Mouse (Mus musculus) frontal cortex, postnatal 25 days (tissue): ENCODE measurements around the gene Klf12.

Source experiments
- DNase-seq, 2 experiments: peaks; one replicate each; pipeline ENCODE4 v3.0.0; 2022; ENCODE audit warnings: low spot score in 2 of 2

Klf12 gene

DNA sequence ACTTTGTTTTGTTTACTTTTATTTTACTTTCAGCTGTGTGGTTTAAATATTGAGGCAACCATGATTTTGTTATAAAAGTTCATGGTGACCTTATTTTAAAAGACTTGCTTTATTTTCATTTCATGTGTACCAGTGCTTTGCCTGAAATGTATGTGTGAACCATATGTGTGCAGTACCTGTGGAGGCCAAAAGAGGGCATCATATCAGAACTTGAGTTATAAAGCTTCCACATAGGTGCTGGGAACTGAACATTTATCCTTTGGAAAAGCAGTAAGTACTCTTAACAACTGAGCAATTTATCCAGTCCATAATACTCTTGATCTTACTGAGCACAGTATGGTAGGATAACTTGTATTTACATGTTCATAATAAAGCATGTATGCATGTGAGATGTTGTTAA is 239.0 kb downstream of the Klf12 start:
- DNase-seq = no peak

DNA sequence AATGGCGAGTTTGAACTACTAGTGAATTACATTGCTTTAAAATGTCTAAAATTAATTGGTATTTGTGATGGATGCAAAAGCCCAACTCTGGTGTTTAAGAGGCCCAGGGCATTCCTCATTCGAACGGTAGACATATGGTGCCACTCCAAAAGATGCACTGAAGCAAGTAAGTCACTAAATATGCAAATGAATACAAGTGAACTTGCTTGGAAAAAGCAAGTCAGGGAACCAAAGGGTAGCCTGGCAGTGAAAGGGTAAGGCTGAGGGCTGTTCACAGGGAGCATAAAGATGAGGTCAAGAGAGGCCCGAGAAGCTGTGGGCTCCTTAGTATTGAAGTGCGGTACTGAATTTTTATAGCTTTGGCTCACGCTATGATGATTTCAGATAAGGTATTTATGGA is 242.7 kb downstream of the Klf12 start:
- DNase-seq = no peak

DNA sequence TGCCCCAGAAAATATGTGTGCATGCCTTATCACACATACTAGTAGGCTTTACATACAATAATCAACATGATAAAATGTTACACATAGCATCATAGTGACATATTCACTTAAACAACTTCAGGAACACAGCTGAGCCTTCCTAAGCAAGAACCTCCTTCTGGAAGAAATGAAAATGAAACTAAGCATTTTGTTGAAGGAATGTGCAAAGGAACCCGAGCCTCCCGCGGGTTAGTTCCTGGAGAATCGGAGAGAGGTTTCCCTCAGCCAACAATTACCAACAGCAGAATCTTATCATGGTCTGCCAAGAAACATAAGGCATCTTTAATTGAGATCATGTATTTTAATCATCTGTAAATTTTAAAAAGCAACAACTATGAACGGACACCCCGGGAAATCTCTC is 257.8 kb downstream of the Klf12 start:
- no peak for DNase-seq

DNA sequence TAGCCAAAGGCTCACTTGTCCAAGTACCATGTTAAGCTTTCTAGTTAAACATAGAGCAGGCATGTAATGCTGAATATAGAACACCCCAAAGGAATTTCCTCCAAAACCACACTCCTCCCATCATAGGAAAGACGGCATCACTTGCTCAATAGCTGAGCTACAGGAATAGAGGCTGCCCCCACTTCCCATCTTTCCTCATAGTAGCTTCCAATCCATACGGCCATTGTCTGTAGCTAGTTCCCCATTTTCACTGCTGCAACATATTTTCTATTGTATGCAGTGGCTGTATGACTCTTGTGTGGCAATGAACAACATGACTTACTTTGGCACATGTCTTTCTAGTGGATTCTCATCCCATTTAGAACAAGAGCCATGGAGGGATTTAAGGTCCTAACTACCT is 267.3 kb downstream of the Klf12 start:
- DNase-seq = no peak

DNA sequence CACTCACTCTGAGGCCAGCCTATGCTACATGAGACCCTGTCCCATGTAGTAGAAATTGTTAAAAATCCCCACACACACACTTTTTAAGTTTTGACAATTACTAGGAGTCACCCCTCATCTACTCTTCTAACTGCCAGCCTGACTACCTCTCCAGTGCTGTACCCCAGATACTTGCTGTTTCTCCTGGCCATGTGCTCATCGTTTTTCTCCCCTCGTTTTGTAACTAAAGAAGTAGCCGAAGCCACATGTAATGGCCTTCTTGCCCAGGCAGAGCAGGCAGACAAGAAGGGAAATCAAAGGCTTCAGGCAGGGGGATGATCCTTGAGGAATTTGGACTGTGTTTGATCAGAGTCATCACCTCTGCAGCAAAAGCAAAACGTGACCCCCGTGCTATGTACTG is 274.0 kb downstream of the Klf12 start:
- no peak for DNase-seq

DNA sequence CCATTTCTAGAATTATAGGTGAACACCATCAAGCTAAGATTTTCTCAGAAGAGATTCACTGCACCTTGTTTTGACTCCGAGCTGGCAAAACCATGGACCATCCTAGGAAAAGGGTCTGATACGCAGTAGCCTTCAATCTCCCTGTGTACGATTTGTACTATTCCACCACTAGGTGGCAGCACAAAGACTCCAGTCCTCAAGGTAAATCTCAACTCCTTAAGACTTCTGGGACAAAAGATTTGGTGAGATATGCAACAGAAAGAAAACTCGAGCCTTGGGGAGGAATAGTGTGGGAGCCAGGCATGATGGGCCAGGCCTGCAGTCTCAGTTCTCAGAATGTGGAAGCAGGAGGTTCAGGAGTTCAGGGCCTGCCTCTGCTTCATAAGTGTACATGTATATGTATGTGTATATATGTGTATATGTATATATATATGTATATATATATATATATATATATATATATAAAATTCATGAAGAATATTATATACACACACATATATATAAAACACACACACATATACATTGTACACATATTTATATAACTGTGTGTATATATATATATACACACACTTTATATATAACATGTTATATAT is 274.6 kb downstream of the Klf12 start:
- DNase-seq = peak in 1 of 2 experiments; percentile 15

DNA sequence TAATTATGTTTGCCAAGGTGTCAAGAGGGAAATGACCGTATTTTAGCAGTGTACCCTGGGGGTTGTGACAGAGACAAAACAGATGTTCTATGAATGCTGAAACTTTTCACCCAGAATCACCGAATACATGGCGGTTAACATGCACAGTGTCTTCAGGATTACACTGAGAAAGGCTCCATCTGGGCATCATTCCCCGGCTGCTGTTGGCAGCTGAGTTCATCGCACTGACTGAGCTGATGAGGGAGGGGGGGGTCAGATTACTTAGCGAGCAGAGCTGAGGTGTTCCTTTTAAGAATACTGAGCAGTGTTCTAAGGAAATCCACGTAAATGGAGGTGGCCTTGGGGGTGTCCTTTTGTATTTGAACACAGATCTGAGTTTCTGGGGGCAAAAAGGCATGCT is 301.0 kb downstream of the Klf12 start:
- no peak for DNase-seq

DNA sequence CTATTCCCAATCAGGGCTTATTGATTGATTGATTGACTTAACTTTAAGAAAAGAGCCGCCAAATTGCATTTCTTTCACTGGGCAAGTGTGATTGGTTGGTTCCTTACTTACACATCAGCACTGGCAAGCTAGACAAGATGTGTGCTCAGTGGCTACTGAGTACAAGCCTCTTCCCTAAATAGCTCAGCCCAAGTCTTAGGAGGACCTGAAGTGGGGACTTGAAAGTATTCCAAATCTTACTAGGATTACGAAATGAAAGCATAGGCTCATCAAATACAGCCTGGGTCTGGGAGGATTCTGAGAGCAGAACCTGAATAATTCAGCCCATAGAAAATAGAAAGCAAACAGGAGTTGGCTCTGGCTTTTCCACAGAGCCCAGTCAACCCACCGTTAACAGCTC is 303.3 kb downstream of the Klf12 start:
- DNase-seq = no peak

DNA sequence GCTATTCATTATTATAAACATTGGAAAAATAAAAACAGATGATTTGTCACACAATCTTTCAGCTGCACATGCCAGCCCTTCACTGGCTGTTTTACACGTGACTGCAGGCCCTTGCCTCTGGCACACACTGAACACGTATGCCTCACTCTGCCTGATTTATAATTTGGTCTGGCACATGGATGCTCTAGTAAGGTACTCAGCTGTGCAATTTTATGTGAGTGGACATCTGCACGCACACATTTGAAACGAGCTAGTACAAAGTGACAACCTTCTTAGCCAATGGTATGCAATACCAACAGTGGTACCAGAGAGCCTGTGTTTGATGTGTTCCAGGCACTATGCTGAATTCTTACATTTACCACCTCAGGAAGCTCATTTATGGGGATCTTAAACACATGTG is 316.6 kb downstream of the Klf12 start:
- no peak for DNase-seq

DNA sequence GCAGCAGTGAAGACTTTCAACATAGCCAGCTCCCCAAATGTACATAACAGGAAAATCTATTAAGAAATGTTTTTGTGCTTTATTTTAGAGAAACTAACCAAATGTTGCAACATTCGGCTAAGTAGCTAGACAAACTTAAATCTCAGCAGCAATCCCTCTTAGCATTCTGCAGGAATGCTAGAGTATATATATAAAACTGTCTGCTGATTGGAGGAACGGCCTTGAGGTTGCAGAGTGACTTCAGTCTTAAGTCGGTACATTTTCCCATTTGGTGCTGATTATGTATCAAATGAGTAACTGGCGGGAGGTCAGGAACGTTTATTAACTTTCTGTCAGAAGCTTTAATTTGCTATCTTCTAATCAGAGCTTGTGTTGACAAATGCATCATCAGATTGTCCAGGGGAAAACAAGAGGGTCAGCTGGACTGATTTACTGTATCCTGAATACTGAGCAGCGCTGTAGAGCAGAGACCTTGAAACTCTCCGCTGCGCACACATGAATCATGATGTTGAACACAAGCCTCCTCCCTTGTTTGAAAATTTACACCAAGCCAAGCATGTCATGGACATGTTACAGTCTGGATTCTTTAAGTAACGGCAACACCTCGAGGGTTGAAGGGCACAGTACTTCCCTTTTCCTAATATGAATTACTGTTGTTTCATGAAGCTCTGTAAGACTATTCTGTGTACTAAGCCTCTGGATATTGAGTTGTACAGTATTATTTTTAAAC is 323.8 kb downstream of the Klf12 start:
- no peak for DNase-seq

DNA sequence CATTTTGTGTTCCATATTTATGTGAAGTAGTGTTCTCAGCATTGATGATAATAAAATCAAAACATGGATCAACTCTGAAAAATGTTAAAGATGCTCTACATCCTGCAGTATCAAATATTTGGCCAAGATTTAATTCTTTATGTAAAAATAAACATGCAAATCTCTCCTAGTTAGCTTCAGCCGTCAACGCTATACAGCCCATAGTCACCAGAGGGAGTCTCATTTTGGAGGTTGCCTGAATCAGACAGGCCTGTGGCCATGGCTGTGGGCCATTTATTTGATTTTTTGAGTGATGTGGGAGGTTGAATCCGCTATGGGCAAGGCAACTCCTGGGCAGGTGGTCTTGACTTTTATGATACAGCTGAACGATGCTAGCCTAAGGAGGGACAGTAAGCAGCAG is 329.3 kb downstream of the Klf12 start:
- no peak for DNase-seq

DNA sequence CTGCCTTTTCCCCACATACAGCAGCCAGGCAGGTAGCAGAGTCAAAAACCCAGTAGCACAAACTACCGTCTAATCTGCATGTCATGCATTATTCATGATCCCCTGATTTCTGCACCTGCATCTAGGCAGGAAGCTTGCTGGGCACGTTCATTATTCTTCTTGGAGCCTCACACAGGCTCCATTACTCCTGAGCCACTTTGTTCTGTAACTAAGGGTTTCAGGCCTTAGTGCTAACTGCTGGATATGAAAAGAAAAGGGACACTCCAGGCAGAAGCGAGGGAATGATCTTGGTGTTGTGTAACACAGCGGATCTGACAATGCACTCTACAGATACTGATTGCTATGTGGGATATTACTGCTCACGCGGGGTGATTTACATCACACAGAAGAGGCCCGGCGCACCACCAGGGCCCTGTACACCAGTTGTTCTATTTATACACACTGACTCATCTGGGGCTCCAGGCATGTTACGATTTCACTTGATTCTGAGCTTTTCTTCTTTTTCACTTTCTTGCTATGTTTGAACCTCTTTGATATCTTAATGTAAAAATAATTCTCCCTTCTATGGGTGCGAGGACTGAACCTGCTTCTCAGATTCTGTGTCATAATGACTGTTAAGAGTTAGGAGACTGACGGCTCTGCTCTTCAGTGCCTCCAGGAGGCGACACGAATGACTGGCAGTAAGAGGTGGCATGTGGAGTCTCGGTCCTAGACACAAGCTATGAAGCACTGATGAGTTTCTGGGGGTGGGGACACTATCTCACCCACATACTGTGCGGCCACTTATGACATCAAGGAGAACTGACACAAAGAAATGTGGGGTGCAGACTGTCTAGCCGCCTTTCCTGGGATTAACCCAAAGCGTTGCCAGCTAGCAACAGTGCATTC is 340.0 kb downstream of the Klf12 start:
- peak in 1 of 2 experiments; percentile 11 for DNase-seq

DNA sequence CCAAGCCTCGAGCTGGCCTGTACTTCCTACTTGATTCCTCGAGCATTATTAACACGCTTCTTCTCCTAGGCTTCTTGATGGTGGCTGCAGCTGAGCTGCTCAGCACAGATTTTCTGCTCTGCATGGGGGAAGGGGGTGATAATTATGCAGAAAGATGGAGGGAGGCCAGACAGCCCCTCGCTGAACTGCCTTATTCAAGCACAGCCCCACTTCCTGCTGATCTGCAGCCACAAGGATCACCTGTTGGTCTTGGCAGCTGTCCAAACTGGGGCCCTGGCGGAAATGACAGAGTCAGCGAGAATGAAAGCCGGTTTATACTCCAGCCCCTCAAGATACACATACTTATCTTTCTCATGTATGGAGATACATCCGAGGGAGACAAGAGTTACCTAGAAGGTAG is 341.3 kb downstream of the Klf12 start:
- DNase-seq = peak in 1 of 2 experiments; percentile 15

DNA sequence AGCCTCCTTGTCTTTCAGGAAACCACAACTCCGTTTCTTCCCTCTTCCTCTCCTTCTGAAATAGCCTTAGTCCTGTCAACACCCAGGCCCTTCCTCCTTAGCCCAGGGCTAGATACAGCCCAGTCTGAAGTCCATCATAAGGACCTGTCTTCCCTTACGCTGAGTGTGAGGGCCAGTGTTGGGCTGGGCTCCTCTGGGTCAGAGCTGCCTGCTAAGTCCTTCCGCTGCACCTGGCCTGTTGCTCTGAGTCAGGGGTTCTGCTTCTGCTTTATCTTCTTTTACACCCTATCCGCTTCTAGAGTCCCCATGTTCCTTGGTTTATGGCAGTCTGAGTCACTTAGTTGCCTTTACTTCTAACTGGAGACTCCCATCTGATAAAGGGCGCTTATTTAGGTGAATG is 351.0 kb downstream of the Klf12 start:
- DNase-seq = no peak

DNA sequence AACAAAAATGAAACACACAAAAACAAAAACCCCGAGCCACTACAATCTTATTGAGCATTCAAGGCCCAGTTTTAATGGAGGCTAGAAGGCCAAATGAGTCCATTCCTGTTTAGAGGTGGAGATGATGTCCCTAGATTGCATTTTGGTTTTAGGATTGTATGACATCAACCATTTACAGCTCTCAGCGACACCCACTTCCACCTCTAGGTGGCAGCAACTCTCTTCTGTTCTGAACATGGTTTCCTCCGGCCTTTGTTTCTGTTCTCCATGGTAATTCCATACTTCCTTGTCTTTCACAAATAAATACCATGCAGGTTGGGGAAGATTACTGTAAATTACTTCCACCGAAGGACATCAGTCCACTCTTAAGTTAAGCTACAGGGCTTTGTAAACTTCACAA is 352.6 kb downstream of the Klf12 start:
- DNase-seq = peak; percentile 76

DNA sequence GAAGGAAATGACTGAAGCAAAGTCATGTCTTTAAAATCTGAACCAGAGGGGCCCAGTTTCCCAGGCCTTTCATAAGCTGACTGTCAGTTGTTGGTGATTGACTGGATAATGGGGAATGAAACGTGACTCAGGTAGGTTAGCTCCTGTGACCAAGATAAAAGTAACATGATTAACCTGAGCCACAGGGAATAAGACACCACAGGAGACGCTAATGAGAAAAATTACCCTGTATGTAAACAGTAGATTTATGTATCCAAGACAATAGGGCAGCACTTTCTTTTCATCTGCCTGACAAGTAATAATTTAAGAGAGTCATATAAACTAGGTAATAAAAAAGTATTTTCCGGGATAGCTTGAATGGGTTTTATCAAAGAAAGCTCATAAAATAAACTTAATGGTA is 372.6 kb downstream of the Klf12 start:
- no peak for DNase-seq

DNA sequence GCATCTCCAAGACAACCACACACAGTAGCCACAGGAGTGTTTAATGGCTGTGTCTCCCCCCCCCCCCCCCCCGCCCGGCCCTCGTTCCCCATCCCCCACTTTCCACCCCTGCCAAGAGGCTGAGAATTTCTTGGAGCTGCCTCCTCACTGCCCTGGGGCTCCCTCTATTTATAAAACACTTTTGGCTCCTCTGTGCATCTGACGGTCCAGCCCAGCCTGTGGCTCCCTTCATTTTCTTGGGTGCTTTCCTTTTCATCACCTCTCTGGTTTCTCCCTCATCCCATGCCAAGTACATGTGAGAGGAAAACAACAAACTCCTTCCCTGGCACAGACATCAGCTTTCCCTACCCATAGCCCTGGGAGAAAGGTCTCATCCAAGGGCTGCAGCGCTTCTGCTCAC is 373.6 kb downstream of the Klf12 start:
- no peak for DNase-seq

DNA sequence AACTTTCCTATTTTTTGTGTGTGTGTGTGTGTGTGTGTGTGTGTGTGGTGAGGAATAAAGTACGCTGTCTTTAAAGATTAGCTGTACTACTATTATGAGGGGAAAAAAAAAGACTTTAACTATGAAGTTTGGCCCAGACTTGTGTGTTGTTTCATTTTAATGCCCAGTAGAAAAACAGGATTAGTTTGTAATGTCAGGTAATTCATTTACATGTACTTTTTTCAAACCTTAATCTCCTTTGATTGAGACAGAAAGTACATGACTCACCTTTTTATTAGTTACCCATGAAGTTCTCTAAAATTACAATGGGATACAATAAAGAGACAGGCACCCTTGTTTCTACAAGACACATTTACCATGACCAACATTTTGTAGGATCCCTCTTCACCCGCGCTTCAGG is 383.6 kb downstream of the Klf12 start:
- DNase-seq = no peak

DNA sequence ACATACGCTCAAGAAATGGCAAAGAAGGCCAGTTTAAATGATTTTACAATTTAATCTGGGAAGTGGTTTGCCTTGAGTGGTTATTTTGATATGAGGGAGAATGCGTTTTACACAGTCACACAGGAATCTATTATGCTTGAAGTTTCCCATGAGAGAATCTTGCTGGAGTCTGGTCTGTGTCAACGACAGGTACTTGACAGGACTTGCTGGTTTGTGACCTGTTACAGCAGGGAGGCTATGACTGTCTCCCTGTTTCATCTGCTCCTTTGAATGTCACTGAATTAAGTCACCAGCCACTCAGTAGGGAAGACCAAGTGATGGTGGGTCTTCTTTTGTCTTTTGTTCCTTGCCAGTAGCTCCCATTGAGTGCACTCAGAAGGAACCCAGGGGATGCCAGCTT is 385.6 kb downstream of the Klf12 start:
- no peak for DNase-seq

DNA sequence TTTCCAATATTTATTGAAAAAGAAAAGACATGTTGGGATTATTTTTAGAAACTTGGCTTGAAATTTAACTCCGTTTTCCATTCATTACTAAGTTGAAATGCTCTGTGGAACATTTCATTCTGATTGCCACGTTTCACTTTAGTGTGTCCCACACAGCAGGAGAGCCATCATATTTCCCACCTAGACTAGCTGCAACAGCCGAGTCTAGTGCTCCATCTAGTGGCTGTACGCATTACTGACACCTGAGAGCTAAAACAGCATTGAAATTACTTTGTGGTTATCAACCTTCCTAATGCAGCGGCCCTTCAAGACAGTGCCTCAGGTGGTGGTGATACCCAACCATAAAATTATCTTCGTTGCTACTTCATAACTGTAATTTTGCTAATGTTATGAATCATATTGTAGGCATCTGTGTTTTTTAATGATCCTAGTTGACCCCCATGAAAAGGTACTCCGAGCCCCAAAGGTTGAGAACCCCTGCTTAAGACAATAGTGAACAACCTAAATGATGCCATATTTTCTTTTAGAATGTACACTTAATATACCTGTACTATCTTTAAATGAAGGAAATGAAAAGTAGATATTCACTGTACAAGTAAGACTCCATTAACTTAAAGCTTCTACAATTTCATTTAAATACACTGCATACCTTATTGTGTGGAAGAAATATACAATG is 389.6 kb downstream of the Klf12 start:
- peak; percentile 44 to 63 for DNase-seq

DNA sequence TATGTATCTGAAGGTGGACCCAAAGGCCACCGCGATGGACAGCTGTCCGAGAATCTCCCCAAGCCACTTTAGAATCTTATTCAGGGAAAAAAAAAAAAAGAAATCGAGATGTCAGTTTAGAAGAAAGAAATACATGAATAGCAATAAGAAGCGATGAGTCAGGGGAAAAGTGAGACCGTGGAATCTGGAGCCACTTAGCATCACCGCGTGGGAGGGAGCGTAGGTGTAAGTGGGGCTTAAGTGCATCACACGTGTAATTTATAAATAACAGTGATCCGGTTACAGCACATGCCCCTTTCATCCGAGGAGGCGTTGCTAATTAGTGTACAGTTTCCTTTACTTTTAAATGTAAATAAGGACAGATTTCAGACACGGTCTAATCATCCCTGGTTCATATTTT is 390.4 kb downstream of the Klf12 start:
- DNase-seq = peak; percentile 17 to 27

DNA sequence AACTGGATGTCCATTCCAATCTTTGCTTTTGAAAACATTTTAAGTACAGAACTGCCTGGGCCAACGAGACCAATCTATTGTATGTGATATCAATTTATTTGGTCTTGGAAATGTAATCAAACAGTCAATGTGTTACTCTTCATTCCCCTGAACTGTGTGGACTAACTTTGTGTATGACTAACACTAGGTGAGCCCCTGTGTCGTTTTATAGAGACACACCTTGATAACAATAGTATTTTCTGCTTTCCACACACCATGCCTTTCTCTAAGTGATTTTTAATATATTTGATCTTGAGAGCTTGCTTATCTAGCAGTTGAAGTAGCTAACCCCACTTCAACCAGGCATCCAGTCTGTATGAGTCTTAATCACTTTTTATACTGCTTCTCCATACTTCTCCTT is 398.0 kb downstream of the Klf12 start:
- no peak for DNase-seq
